Mouse (Mus musculus): ENCODE data around the gene Ephb3. TPM values are rescaled to one million over a fixed set of nuclear protein-coding genes. Genes with fewer than 3 reads are reported as not detected.

The Ephb3 gene
- polyA plus RNA-seq, 1 experiment from 2014 or later = 0.34 TPM

DNA sequence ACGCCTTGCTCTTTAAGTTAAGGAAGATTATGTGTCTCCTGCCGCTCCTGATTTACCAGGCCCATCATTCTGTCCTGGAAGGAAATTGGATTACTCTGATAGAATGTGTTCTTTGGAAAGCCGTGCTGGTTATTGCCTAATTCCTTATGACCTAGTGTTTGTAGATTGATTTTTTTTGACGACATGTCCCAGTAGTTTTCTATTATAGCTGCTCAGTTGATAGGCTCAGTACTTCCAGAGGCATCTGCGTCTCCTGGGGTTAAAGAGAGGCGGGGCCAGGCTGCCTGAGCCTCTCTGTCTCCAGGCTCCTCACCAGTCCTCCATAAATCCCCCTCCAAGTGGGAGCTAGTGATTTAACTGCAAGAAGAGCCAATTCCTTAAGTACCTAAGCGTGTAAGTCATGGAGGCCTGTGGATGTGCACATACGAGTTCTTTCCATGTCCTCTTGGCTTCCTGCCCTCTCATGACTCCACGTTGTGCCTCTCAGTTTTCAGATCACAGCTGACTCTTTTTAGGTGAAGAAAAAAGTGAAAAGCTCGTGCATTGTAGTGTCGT, 47.9 kb downstream of the Ephb3 start:
- Histone ChIP-seq H3K36me3 (replicated peaks; ENCODE audit: insufficient read depth, low read length) (no peaks in the 10 kb centered on the region), H3K4me2 (ENCODE audit: low read depth, low read length) (no peak overlapping the region), H3K4me3 (ENCODE audit: low read depth, low read length) (no peak overlapping the region), H3K4me1 (ENCODE audit: insufficient read depth) (peaks cover 10% of the 10 kb centered on the region), H3K9ac (replicated peaks) (no peak overlapping the region), H3K9me3 (ENCODE audit: low read length) (no peaks in the 10 kb centered on the region), H3K27me3 (ENCODE audit: insufficient read depth, low read length) (peaks cover 28% of the 10 kb centered on the region), H3K27ac (ENCODE audit: low read depth) (no peak overlapping the region)
- DNase-seq = no peak
- ATAC-seq = no peak
- WGBS (ENCODE audit: insufficient replicate concordance) = 54% methylated on average over 11 of the region's 11 CpGs
- TF ChIP-seq CTCF (IDR thresholded peaks at IDR 0.05; ENCODE audit: low read depth) (no peak), EP300 (IDR thresholded peaks at IDR 0.05; ENCODE audit: low read depth) (no peak)

DNA sequence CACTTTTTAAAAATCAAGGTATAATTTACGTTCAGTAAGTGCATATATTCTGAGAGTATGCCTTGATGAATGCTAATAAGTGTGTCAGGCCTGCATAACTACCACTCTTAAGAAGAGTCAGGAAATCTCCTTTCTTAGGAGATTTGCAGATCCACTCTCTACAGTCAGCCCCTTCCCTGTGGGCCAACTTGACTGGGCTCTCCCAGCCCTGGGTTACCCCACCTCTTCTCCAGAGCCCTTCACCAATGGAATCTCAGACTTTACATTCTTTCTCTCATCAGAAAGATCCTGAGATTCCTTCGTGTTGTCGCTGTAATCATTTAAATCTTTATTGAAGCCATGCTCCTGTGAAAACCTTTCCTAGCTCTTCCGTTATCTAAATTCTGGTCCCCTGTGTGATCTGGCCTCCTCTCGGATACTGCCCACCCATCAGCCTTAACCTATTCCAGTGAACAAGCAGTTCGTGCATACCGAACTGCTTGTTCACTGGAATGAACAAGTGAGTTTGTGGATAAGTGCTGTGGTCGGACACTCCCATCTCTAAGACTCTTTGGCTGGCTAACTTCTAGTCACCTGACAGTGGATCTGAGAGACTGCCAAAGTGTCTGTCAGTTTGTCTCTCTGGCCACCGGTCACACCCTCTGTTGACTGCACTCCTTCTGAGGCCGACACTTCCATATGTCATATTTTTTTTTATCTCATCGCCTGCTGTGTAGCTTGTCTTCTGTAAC, 51.2 kb downstream of the Ephb3 start:
- TF ChIP-seq EP300 (IDR thresholded peaks at IDR 0.05; ENCODE audit: low read depth) = no peak
- TF ChIP-seq CTCF (IDR thresholded peaks at IDR 0.05; ENCODE audit: low read depth) = no peak
- DNase-seq = no peak
- WGBS (ENCODE audit: insufficient replicate concordance) = 71% methylated on average over 11 of the region's 11 CpGs

DNA sequence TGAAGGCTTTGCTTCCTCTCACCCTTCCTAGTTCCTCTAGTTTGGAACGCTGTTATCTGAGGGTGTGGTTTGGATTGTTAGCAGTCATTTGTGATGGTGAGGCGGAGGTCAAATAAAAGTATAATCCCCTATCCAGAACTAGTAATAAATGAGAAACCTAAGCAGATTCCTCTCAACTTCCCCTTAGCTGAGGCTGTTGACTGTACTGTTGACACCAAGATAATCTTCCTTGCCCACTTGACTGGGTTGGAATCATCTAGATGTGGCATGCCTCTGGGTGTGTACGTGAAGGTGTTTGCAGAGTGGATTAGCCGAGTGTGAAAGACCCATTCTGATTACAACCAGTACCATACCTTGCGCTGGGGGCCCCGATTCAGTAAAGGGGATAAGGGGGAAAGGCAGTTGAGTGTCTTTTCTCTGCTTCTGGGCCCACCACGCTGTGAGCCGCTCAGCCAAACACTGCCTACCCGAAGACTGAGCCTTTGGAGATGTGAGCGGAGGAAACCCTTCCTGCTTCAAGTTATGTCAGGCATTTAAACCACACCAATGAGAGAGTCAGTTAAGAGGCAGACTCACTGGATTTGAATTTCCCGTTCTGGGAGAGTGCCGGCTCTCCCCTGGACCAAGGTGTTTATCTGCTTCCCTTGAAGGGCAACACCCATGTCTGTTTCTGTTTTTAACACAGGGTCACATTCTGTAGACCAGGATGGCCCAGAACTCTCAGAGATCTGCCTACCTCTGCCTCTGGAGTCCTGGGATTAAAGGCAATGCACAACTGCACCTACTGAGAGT, 52.2 kb downstream of the Ephb3 start:
- no peaks in the 10 kb centered on the region for H3K9me3 ChIP-seq (ENCODE audit: low read length)
- H3K27ac ChIP-seq (ENCODE audit: low read depth) = no peak overlapping the region
- DNase-seq (no peak), ATAC-seq (no peak)
- no peak overlapping the region for H3K4me3 ChIP-seq (ENCODE audit: low read depth, low read length)
- TF ChIP-seq CTCF (IDR thresholded peaks at IDR 0.05; ENCODE audit: low read depth) (no peak), EP300 (IDR thresholded peaks at IDR 0.05; ENCODE audit: low read depth) (no peak)
- no peak overlapping the region for H3K9ac ChIP-seq (replicated peaks)
- no peaks in the 10 kb centered on the region for H3K27me3 ChIP-seq (ENCODE audit: insufficient read depth, low read length)
- H3K4me2 ChIP-seq (ENCODE audit: low read depth, low read length) = no peak overlapping the region
- no peaks in the 10 kb centered on the region for H3K4me1 ChIP-seq (ENCODE audit: insufficient read depth)
- no peaks in the 10 kb centered on the region for H3K36me3 ChIP-seq (replicated peaks; ENCODE audit: insufficient read depth, low read length)
- 72% methylated on average over 12 of the region's 12 CpGs for WGBS (ENCODE audit: insufficient replicate concordance)

More for the DNA sequence above, 51.2 kb downstream of the Ephb3 start:
- Histone ChIP-seq H3K4me1 (ENCODE audit: insufficient read depth) (no peaks in the 10 kb centered on the region), H3K9me3 (ENCODE audit: low read length) (no peaks in the 10 kb centered on the region), H3K27ac (ENCODE audit: low read depth) (no peak overlapping the region), H3K4me2 (ENCODE audit: low read depth, low read length) (no peak overlapping the region), H3K9ac (replicated peaks) (no peak overlapping the region), H3K27me3 (ENCODE audit: insufficient read depth, low read length) (no peaks in the 10 kb centered on the region), H3K4me3 (ENCODE audit: low read depth, low read length) (no peak overlapping the region), H3K36me3 (replicated peaks; ENCODE audit: insufficient read depth, low read length) (no peaks in the 10 kb centered on the region)
- no peak for ATAC-seq

DNA sequence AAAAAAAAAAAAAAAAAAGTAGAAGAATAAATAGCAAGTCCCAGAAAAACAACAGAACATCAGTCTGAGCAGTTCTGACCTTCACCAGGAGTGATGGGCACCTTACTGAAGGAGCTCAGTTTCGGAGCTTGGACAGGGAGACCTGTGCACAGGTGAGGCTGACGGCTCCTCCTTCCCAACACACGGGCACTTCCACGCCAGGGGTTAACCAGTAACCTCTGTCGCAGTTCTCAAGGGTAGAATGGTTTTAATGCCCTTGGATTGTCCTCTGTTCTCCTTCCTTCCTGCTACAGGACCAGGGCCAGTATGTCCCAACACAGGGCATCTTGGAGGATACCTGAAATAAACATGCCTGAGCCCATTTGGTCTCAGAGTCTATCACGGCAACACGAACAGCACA, 60.9 kb downstream of the Ephb3 start:
- DNase-seq = no peak
- H3K9ac ChIP-seq (replicated peaks) = no peak overlapping the region
- H3K4me3 ChIP-seq (ENCODE audit: low read depth, low read length) = no peak overlapping the region
- H3K9me3 ChIP-seq (ENCODE audit: low read length) = no peaks in the 10 kb centered on the region
- no peak for ATAC-seq
- no peak overlapping the region for H3K4me2 ChIP-seq (ENCODE audit: low read depth, low read length)
- TF ChIP-seq CTCF (IDR thresholded peaks at IDR 0.05; ENCODE audit: low read depth) = no peak
- no peak for TF ChIP-seq EP300 (IDR thresholded peaks at IDR 0.05; ENCODE audit: low read depth)
- H3K27me3 ChIP-seq (ENCODE audit: insufficient read depth, low read length) = no peaks in the 10 kb centered on the region
- no peak overlapping the region for H3K27ac ChIP-seq (ENCODE audit: low read depth)
- H3K36me3 ChIP-seq (replicated peaks; ENCODE audit: insufficient read depth, low read length) = no peaks in the 10 kb centered on the region
- WGBS (ENCODE audit: insufficient replicate concordance) = 82% methylated on average over 7 of the region's 7 CpGs
- H3K4me1 ChIP-seq (ENCODE audit: insufficient read depth) = no peaks in the 10 kb centered on the region

DNA sequence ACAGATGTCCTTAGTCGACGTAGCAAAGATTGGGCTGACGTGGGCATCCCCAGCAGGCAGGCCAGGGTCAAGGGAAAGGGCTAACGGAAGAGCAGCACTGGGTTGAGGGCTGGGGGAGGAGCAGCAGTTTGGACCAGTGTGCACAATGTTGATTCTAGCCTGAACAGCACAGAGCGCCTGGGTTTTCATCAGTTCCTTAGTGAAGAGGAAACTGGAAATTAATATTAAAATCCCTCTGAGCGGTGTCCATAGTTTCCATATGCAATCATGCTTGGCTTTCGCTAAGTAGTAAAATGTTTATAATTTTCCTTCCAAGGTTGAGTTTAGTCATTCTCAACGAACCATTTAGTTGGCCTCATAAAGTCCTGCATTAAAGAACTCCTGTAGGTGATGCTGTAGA, 65.2 kb downstream of the Ephb3 start:
- no peaks in the 10 kb centered on the region for H3K4me1 ChIP-seq (ENCODE audit: insufficient read depth)
- H3K4me3 ChIP-seq (ENCODE audit: low read depth, low read length) = no peak overlapping the region
- no peak overlapping the region for H3K27ac ChIP-seq (ENCODE audit: low read depth)
- no peak overlapping the region for H3K4me2 ChIP-seq (ENCODE audit: low read depth, low read length)
- no peaks in the 10 kb centered on the region for H3K36me3 ChIP-seq (replicated peaks; ENCODE audit: insufficient read depth, low read length)
- no peaks in the 10 kb centered on the region for H3K9me3 ChIP-seq (ENCODE audit: low read length)
- H3K9ac ChIP-seq (replicated peaks) = no peak overlapping the region
- WGBS (ENCODE audit: insufficient replicate concordance) = 58% methylated on average over 8 of the region's 8 CpGs
- TF ChIP-seq EP300 (IDR thresholded peaks at IDR 0.05; ENCODE audit: low read depth) (no peak), CTCF (IDR thresholded peaks at IDR 0.05; ENCODE audit: low read depth) (no peak)
- DNase-seq (no peak), ATAC-seq (no peak)
- no peaks in the 10 kb centered on the region for H3K27me3 ChIP-seq (ENCODE audit: insufficient read depth, low read length)

DNA sequence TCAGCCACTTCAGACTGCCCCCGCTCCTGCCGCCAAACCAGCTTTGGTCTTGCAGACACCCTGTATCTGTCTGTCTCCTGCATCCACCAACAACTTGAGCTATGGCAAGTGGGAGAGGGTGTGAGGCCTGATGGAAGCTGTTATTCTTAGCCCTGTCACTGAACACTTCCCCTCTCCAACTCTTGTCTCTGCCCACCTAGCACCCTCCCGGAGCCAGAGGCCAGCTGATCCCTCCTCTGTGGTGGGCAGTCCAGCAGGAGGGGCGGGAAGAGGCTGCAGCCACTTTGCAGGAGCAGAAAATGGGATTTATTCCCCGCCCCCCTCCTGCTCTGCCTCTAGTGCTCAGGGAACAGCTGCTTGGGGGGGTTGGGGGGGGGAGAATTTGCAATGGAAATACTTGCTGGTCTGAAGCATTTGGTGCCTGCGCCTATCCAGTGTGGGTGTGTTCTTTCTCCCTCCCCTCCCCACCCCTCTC, 67.3 kb downstream of the Ephb3 start:
- 59% methylated on average over 6 of the region's 6 CpGs for WGBS (ENCODE audit: insufficient replicate concordance)
- ATAC-seq = no peak
- no peaks in the 10 kb centered on the region for H3K4me1 ChIP-seq (ENCODE audit: insufficient read depth)
- no peak overlapping the region for H3K4me3 ChIP-seq (ENCODE audit: low read depth, low read length)
- no peaks in the 10 kb centered on the region for H3K27me3 ChIP-seq (ENCODE audit: insufficient read depth, low read length)
- DNase-seq = no peak
- H3K4me2 ChIP-seq (ENCODE audit: low read depth, low read length) = no peak overlapping the region
- no peaks in the 10 kb centered on the region for H3K9me3 ChIP-seq (ENCODE audit: low read length)
- no peak for TF ChIP-seq CTCF (IDR thresholded peaks at IDR 0.05; ENCODE audit: low read depth)
- TF ChIP-seq EP300 (IDR thresholded peaks at IDR 0.05; ENCODE audit: low read depth) = no peak
- H3K36me3 ChIP-seq (replicated peaks; ENCODE audit: insufficient read depth, low read length) = no peaks in the 10 kb centered on the region
- no peak overlapping the region for H3K9ac ChIP-seq (replicated peaks)
- no peak overlapping the region for H3K27ac ChIP-seq (ENCODE audit: low read depth)

All from liver, postnatal 0 days (tissue).